Mouse (Mus musculus) adrenal gland, postnatal 36 days (tissue): ENCODE measurements at regions not wholly inside any gene's neighbourhood (a gene's known extent, or its start where the extent isn't known, plus 50 kb on each side); places are given as distances from the start of the nearest gene placed in this dataset. TPM values are rescaled to one million over a fixed set of nuclear protein-coding genes. Genes with fewer than 3 reads are reported as not detected.

Experiments used
- microRNA-seq: library from miRNA; unstranded; fragments of <30 nt; microRNA quantifications from one replicate; pipeline ENCODE4 v1.2.0, GENCODE M21; 2021

Small RNA genes lying in the stretch of these regions (microRNA-seq; reads per million reads assigned to microRNA genes)
- gene Gm23881 = not detected
